Mouse (Mus musculus) NIH3T3 (cell line): Measurements from ENCODE around the gene Lmbr1l.
A peak's percentile ranks its signal among the peaks of the same experiment; 100 is the strongest.
"Not testable (repeated sequence)": the region's sequence is repeated elsewhere in the genome, so short reads cannot be mapped to it uniquely, and the experiment has no call there.

ENCODE experiments used
- DNase-seq: peaks from one replicate; pipeline ENCODE4 v3.0.0-alpha.2; 2012; ENCODE audit warnings: low read depth

The Lmbr1l gene

DNA sequence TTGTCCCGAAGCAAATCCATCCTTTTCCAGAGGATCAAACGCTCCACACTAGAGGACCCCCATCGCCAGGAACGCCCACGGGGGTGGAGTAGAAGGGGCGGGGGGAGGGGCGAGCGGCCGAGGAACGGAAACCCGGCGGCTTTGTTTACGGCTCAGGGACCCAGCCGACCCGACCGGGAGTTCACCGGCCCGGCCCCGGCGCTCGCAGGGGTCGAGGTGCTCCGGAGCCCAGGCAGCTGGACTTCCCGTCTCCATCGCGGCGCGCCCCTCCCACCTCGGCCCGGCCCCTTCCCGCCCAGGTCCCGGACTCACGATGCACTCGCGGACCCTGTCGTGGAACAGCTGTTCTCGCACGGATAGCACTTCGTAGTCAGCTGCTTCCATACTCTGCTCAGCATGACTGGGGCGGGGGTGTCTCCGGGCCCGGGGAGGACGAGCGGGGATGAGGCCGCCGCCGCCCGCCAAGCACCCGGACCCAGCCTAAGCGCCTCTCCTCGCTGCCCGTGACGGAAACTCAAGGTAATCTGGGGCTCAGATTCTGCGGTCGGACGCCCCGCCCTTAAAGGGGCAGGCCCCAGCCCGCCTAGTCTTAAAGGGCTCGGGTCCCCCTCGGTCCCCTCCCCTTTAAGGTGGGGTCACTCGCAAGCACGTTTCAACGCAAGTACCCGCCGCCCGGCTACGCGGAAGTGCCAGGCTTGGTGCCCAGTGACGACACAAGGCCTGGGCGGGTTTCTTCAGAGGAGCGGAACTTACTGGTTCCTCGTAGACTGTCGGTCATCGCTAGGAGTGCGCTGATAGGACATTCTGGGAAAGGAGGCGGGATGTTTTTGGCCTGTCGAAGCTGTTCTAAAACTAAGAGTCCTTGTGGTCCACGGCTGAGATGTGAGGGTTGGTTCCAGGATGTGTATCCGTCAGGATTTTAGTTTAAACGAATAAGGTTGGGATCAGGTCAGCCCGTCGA, at the start of gene Lmbr1l:
Gene Lmbr1l, minus strand, starts transcription at position 694 of the 961 bp plus-strand sequence.
- DNase-seq: peak; percentile 100

DNA sequence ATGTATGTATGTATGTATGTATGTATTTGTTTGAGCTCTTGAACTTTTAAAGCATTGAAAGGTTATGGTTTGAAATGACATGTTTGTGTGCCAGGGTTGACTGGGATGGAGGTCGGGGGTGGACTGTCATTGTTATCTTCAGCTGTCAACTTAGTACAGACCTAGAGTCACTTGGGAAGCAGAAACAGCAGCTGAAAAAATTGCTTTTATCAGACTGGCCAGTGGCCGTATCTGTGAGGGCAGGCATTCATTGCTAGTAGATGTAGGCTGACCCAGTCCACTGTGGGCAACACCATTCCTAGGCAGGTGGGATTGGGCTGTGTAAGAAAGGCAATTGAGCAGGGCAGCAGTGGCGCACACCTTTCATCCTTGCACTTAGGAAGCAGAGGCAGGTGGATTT, 41.5 kb upstream of the Lmbr1l start:
- DNase-seq: no peak

DNA sequence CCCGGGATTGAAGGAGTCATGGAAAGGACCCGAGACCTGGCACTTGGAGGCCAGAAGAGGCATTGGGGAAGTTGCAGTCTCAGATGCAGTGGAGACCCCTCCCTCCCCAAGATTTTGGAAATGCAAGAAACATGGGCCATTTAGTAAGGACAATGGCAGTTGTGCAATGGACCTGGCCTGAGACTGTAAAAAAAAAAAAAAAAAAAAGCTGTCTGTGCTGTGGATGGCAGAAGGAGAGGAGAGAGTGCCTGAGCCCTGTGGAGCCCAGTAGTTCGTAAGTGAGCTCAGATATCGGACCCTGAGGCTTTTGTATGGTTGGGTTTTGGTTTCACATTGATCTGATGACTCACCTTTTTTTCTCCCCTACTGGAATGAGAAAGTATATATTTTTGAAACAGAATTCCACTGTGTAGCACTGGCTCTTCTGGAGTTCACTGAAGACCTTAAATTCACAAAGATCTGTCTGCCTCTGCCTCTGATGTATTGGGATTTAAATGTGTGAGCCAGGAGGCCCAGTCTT, 40.9 kb upstream of the Lmbr1l start:
- DNase-seq: peak; percentile 60

DNA sequence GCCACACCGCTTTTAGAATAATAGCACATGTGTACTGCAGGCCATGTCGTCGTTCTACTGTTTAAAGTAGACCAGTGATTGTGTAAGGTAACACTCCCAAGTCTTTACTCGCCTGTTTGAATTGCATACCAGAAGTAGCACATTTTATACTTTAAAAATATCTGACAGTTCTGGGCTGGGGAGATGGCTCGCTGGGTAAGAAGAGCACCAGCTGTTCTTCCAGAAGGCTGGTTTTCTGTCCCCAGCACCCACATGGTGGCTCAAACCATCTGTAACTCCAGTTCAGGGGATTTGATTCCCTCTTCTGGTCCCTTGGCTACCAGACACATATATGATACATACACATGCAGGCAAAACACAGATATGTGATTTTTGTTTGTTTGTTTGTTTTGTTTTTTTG, 39.4 kb upstream of the Lmbr1l start:
- no peak for DNase-seq

DNA sequence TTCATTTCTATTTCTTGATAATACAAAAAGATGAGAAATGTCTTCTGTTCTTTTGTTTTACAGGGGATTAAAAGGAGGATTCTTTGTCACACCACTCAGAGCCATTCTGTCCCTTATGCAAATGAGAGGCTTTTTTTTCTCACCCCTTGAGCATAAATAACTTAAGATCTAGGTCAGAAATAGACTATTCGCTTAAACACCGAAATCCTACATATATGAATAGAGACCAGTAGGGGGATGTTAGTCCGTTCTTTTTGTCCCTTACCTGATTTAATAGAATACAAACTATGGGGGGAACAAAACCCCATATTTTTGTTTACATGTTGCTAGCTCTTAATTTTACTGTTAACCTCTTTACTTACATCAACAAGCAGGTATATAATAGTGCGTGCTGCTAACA, 38.0 kb upstream of the Lmbr1l start:
- DNase-seq: no peak

DNA sequence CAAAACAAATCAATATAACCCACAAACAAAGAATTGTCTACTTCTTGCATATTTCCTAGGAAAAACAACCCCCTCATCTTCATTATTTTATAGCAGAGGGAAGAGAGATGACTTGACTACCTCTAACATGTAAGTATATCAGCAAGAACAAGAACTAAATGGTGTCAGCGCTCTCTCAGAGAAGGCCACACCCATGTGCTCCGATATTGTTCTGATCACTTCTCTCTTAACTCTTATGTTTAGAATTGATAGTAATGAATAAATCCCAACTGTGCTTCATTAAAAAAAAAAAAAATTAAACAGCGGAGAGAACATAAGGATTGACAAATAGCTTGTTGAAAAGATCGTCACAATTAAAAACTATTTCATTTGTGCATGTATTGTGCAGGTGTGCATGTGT, 37.3 kb upstream of the Lmbr1l start:
- DNase-seq: no peak

DNA sequence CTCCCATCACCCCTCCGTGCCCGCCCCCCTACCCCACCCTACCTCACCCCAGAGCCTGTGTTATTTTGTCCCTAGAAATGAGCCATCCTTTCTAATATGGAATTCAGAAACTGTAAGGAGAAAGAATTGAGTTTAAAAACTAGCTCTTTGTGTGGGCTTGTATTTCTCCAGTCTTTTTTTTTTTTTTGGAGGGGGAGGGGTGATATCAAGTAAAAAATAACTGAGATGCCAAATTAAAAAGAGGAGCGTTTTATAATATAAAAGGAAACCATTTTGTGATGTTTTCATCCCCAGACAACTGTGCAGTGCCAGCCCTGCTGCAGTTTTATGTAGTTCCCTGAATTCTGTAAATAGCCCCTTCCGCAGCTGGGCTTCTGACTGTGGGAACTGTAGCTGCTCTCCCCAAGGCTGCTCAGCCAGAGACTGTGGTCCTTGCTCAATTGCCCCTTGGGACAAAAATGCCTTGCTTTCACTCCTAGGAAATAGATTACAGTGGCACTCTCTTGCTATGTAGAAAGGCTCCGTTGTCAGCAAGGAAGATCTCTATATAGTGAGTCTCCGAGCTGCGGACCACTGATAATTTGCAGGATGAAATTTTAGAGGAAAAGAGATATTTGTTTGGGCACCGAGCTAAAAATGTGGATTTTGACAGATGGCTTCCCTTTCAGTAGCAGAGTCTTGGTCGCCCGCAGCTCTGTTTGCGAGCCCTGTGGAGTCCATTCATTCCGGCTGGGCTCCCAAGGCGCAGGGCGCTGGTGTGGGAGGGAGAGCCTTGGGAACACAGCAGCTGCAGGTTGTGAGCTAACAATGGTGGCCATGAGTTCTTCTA, 36.6 kb upstream of the Lmbr1l start:
- no peak for DNase-seq

DNA sequence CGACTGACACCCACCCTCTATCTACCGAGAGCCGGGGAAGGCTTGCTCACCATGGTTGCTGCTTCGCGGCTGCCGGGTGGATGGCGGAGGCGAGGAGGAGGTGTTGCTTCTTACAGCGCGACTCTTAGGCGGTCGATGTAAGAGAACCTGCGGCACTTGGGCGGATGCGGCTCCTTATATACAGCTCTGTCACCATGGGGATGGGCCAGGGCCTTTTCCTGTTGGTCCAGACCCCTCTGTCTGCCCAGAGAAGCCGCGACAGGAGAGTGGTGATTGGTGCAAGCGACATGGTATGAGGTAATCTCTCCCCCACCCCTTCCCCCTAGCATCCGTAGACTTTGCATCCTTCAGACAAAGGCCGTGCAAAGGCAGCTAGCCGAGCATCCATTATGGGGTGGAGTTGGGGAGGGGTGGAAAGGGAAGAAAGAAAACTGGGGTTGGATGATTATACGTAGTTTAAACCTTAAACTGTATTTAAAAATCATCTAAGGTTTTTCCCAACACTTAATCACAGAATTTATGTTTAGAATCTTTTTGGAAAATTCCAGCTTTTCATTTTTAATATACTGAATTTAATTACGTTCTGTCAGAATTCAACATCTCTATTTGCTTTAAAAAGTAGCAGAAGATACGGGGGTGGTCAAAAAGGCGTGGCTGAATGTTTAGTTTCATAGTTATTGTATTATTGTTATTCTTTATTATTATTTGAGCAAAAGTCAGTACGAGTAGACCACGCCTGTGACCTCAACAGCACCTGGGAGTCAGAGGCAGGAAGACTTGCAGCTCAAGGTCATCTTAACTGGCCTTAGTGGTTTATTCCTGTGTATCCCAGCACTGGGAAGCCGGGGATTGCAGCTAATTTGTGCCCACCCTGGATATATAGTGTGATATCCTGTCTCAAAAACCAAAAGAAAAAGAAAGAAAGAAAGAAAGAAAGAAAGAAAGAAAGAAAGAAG, 35.6 kb upstream of the Lmbr1l start, which contains the start of the genes Gm49450 and Tuba1a:
Gene Gm49450, minus strand, starts transcription at position 151 of the 956 bp plus-strand sequence.
Gene Tuba1a, minus strand, starts transcription at position 303 of the 956 bp plus-strand sequence.
- peak; percentile 97 for DNase-seq

DNA sequence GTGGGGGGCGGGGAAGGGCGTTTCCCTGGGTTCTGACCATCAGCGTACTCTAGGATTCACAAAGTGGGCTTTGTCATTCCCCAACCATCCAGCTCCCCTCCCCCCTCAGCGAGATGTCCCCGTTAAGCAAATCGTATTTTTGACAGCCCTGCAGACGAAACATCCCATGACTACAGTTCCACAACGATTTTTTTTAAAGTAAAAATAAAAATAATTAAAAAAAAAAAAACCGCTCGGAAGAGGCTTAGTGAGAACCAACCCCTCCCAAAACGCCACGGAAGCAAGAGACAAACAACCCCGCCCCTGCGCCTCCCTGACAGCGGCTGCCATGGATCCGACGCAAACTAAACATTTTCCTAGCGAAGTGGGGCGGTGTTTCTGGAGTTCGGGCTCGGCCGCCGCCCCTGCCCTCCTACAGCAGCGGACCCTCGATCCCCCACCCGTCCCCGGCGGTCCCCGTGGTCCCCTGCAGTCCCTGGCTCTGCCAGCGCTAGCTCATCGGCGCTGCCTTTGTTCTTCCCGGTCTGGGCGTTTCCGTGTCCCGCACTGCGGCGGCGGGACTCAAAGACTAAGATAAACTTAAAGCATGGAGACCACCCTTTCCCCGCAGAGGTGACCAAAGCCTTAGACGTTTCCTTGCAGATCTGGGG, 34.8 kb upstream of the Lmbr1l start:
- DNase-seq: peak; percentile 82

DNA sequence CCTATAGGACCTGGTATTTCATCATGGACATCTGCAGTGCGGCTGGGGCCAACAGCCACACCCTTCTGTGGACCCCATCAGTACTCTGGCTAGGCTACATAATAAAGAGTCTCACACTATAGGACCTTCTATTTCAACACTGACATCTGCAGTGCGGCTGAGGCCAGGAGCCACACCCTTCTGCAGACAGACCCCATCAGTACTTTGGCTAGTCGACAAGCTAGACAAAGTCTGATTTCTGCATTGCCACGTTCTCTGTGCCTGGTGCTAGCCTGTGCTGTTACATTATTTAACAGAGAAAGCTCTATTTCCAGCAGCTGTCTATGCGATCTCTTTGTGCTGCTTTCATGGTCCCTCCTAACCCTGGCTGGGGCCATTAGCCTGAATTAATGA, 34.0 kb upstream of the Lmbr1l start:
- peak; percentile 44 for DNase-seq

DNA sequence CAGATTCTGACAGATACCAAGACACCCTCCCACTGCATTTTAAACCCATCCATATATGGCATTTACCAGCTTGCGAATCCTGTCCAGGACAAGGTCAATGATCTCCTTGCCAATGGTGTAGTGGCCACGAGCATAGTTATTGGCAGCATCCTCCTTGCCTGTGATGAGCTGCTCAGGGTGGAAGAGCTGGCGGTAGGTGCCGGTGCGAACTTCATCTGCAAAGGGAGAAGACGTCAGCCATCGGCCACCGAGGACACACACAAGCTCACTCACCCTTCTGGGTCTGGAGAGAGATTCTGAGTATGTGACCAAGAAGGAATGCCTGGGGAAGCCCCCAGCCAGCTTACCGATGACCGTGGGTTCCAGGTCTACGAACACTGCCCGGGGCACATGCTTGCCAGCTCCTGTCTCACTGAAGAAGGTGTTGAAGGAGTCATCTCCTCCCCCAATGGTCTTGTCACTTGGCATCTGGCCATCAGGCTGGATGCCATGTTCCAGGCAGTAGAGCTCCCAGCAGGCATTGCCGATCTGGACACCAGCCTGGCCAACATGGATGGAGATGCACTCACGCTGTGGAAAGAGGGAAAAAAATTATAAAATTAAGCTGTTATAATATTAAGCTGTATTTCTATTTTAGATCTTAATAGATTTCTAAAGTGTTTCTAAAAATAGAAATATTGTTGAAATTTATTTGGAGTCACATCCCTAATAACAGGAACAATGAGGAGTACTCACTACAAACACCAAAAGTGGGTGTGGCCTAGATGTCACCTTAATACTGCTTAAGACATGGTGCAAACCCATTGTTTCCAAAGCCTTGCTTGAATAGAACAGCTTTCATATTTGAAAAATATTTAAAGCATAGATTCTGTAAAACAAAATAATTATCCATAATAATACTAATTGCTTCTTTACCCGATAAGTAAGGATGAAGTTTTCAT, 33.4 kb upstream of the Lmbr1l start:
- DNase-seq: not testable (repeated sequence)

DNA sequence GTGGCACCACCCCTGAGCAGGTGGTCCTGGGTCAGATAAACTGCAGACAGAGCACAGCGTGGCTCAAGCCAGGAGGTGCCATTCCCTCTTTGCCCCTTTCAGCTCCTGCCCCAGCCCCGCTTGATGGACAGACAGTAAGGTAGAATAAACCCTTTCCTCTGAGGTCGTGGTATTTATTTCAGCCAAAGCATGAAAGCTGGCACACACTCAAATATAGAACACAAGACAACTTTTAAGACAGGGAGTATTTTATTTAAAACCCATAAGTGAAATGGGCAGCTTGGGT, 31.5 kb upstream of the Lmbr1l start:
- no peak for DNase-seq

DNA sequence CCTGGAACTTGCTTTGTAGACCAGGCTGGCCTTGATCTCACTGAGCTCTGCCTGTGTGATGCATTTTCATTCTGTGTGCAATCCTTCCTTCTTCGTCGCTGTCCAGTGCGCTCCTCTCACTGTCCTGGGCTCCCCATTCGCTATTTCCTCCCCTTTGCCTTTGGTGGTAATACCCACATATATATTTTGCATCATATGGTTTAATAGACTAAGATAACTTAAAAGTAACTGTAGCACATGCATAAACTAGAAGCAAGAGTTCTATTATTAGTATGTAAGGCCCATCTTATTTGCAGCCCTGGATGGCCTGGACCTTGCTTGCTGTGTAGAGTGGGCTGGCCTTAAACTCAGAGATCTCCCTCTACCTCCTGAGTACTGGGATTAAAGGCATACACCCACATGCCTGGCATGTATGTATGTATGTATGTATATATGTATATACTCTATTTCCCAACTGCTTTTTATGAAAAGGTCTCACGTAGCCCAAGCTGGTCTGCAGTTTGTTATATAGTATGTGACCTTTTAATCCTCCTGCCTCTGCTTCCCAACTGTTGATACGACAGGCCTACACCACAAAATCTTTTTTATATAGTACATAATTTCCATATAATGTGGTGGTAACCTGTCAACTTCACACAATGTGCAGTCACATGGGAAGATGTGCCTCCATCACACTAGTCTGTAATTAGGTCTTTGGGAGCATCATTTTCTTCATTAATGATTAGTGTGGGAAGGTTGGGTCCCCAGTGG, 31.0 kb upstream of the Lmbr1l start:
- peak; percentile 19 for DNase-seq

DNA sequence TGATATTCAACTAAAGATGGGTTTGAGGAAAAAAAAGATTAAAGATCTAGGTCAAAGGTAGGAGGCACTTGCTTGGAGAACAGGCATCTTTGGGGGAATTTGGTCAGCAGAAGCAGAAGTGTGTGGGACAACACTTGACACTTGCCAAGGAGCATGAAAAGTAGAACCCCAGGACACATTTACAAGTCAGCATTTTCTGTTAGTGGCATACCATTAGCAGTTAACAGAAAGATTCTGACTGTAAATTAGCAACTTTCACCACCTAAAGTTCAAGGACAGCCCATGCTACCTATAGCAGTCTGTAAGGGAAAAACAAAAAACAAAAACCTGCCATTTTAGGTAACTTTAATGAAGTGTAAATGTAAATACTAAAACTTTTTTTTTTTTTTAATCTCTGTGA, 30.4 kb upstream of the Lmbr1l start:
- no peak for DNase-seq

DNA sequence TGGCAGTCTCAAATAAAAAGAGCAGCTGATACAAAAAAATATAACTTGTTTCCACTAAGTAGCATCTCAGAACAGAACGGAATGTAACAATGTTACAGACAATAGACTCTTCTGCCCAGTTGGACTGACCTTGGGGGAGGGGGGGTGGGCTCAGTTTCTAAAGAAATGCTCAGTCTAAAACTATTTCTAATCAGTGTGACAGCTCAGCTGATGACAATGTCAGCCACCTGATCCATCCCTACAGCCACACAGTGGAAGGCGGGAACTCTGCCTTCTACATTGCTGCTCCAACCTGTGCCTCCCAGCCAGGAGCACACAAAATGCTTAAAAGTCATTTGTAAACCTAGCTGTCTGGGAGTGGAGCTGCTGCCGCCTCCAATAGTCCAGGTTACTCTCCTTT, 29.9 kb upstream of the Lmbr1l start:
- DNase-seq: no peak

DNA sequence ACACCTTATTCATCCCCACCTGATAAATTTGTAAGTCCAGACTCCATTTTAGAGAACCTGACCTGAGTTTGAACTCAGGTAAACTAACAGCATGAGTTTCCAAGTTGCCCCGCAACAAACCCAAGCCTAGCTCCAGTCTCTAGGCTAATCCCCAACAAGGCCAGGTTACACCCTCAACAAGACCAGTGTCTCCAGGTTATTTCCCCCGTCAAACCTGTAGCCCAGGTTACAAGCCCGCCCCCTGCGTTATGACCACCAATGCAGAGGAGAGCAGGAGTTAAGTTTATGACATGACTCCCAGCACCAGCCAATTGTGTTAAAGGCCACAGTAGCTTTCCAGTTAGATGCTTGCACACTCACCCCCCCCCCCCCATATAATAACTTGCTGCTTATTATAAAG, 25.1 kb upstream of the Lmbr1l start:
- DNase-seq: no peak

DNA sequence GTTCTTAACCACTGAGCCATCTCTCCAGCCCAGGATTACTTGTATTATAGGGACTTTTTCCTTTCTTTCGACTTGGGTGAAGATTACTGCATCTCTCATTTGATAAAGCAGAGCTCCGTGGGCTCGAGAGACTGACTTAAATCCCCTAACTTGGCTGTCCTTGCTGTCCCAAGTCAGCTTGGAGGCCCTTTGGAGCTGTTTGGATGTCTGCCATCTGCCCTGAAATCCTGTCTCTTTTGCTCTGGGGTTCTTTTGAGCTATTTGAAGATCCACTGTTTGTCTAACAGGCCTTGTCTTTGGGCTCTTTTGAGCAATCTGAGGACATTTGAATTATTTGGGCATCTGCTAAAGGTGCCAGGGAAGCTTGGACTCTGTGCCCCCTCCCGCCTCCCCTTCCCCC, 24.1 kb upstream of the Lmbr1l start:
- no peak for DNase-seq

DNA sequence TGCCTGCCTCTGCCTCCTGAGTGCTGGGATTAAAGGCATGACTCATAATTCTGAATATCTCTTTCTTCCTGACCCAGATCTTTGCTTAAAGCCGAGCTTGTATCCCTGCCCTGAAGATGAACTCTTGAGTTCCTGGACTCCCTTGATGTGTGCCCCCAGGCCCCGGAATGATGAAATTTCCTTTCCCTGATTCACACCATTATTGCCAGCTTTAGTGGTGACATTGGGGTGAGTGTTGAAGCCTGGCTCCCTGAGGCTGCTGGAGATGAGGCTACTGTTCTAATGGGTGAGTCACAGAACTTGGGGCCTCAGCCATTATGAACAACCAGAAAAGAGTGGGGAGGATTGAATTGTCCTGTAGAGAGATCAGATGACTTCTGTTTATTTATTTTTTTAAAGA, 23.5 kb upstream of the Lmbr1l start:
- peak; percentile 56 for DNase-seq

DNA sequence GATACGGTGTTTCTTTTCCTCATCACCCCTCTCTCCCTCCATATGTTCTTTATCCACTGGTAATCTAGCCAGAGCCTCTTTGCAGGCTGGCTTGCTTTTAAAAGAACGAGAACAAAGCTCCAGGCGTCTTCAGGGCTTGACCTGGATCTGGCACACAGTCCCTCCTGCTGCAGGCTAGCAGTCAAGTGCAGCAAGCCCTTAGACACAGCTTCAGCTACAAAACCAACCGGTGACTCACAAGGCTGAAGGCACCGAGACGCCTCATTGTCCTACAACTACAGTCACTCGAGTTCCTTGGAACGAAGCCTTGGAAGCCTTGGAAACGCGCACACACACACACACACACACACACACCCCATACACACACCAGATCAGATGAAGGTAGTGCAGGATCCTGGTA, 22.8 kb upstream of the Lmbr1l start:
- no peak for DNase-seq
